Mouse (Mus musculus): Measurements from ENCODE around the gene Pus1. TPM values are rescaled to one million over a fixed set of nuclear protein-coding genes. Genes with fewer than 3 reads are reported as not detected.

The Pus1 gene
- 26.5 and 28.8 TPM in 2 replicates for polyA plus RNA-seq (2012; rRNA removed)

GRCm38 (mm10) chr5:110779998-110780760, at the start of gene Pus1:
Gene Pus1, minus strand, starts transcription at chr5:110780659.
- Histone ChIP-seq H3K27ac (ENCODE audit: insufficient read depth, low read length) (0 out of 2 replicates have a peak within 1 kb of the TSS, but pooled peaks have one; percentile 4), H3K4me1 (ENCODE audit: control insufficient read depth, insufficient read depth, low read length) (no peaks in the 10 kb centered on the region; the same call in 1 of the 2 replicates), H3K4me3 (replicated peaks; ENCODE audit: insufficient read depth, low read depth, low read length) (peak within 1 kb of the TSS; percentile 83), H3K27me3 (ENCODE audit: control insufficient read depth, insufficient read depth, low read length) (no peaks in the 10 kb centered on the region)
- TF ChIP-seq CTCF (IDR thresholded peaks at IDR 0.05; ENCODE audit: borderline replicate concordance, insufficient read depth, low read depth, low read length) (no peak), POLR2A (IDR thresholded peaks at IDR 0.05; ENCODE audit: borderline replicate concordance, insufficient read depth, low read length) (peak; percentile 53; the same call in 1 of the 2 replicates)
- peak; percentile 92 to 94 for DNase-seq
- WGBS, result under 1% methylated on average over 57 of the region's 57 CpGs

GRCm38 (mm10) chr5:110827576-110827975, 47.1 kb upstream of the Pus1 start:
- no peaks in the 10 kb centered on the region for H3K27me3 ChIP-seq (ENCODE audit: control insufficient read depth, insufficient read depth, low read length)
- no peaks in the 10 kb centered on the region for H3K4me1 ChIP-seq (ENCODE audit: control insufficient read depth, insufficient read depth, low read length)
- no peak for TF ChIP-seq CTCF (IDR thresholded peaks at IDR 0.05; ENCODE audit: borderline replicate concordance, insufficient read depth, low read depth, low read length)
- no peak overlapping the region for H3K4me3 ChIP-seq (replicated peaks; ENCODE audit: insufficient read depth, low read depth, low read length)
- WGBS, result 90% methylated on average over 5 of the region's 5 CpGs
- DNase-seq, result no peak
- no peak overlapping the region for H3K27ac ChIP-seq (ENCODE audit: insufficient read depth, low read length)

GRCm38 (mm10) chr5:110826781-110827495, 46.5 kb upstream of the Pus1 start:
- Histone ChIP-seq H3K4me1 (ENCODE audit: control insufficient read depth, insufficient read depth, low read length) (no peaks in the 10 kb centered on the region), H3K27ac (ENCODE audit: insufficient read depth, low read length) (no peak overlapping the region), H3K27me3 (ENCODE audit: control insufficient read depth, insufficient read depth, low read length) (no peaks in the 10 kb centered on the region), H3K4me3 (replicated peaks; ENCODE audit: insufficient read depth, low read depth, low read length) (no peak overlapping the region)
- 94% methylated on average over 8 of the region's 8 CpGs for WGBS
- no peak for TF ChIP-seq CTCF (IDR thresholded peaks at IDR 0.05; ENCODE audit: borderline replicate concordance, insufficient read depth, low read depth, low read length)
- TF ChIP-seq POLR2A (IDR thresholded peaks at IDR 0.05; ENCODE audit: borderline replicate concordance, insufficient read depth, low read length), result no peak
- DNase-seq, result no peak

- Histone ChIP-seq H3K4me1 (ENCODE audit: control insufficient read depth, insufficient read depth, low read length) (no peaks in the 10 kb centered on the region), H3K27ac (ENCODE audit: insufficient read depth, low read length) (no peak overlapping the region), H3K27me3 (ENCODE audit: control insufficient read depth, insufficient read depth, low read length) (no peaks in the 10 kb centered on the region), H3K4me3 (replicated peaks; ENCODE audit: insufficient read depth, low read depth, low read length) (no peak overlapping the region)
- 90% methylated on average over 4 of the region's 4 CpGs for WGBS
- no peak for DNase-seq
- TF ChIP-seq POLR2A (IDR thresholded peaks at IDR 0.05; ENCODE audit: borderline replicate concordance, insufficient read depth, low read length) (no peak), CTCF (IDR thresholded peaks at IDR 0.05; ENCODE audit: borderline replicate concordance, insufficient read depth, low read depth, low read length) (no peak)
These were observed 44.0 kb upstream of the Pus1 start for GRCm38 (mm10) chr5:110824421-110824820.

- under 1% methylated on average over 69 of the region's 80 CpGs for WGBS
These were observed 29.3 kb upstream of the Pus1 start, which contains the start of gene Ulk1 for GRCm38 (mm10) chr5:110809667-110810325. Gene Ulk1, minus strand, starts transcription at chr5:110810097.

GRCm38 (mm10) chr5:110808821-110809666, 28.6 kb upstream of the Pus1 start:
- TF ChIP-seq CTCF (IDR thresholded peaks at IDR 0.05; ENCODE audit: borderline replicate concordance, insufficient read depth, low read depth, low read length), result no peak
- WGBS, result under 1% methylated on average over 27 of the region's 27 CpGs
- DNase-seq, result peak; percentile 55 to 60
- Histone ChIP-seq H3K4me1 (ENCODE audit: control insufficient read depth, insufficient read depth, low read length) (peaks cover 17% of the 10 kb centered on the region), H3K4me3 (replicated peaks; ENCODE audit: insufficient read depth, low read depth, low read length) (peak overlapping the region; percentile 84), H3K27me3 (ENCODE audit: control insufficient read depth, insufficient read depth, low read length) (no peaks in the 10 kb centered on the region), H3K27ac (ENCODE audit: insufficient read depth, low read length) (peak overlapping the region; percentile 65)

More at GRCm38 (mm10) chr5:110809667-110810325, 29.3 kb upstream of the Pus1 start, which contains the start of gene Ulk1:
- H3K4me1 ChIP-seq (ENCODE audit: control insufficient read depth, insufficient read depth, low read length), result peaks cover 13% of the 10 kb centered on the region
- peak within 1 kb of the TSS; percentile 62 for H3K27ac ChIP-seq (ENCODE audit: insufficient read depth, low read length)
- no peaks in the 10 kb centered on the region for H3K27me3 ChIP-seq (ENCODE audit: control insufficient read depth, insufficient read depth, low read length)
- TF ChIP-seq CTCF (IDR thresholded peaks at IDR 0.05; ENCODE audit: borderline replicate concordance, insufficient read depth, low read depth, low read length), result no peak
- TF ChIP-seq POLR2A (IDR thresholded peaks at IDR 0.05; ENCODE audit: borderline replicate concordance, insufficient read depth, low read length), result peak; percentile 89
- peak; percentile 100 for DNase-seq
- H3K4me3 ChIP-seq (replicated peaks; ENCODE audit: insufficient read depth, low read depth, low read length), result peak within 1 kb of the TSS; percentile 84
